Mouse (Mus musculus): ENCODE data around the gene Rbbp9.

- no peak for TF ChIP-seq CTCF (IDR thresholded peaks at IDR 0.05; ENCODE audit: insufficient read depth, low read depth, low read length)
- TF ChIP-seq POLR2A (IDR thresholded peaks at IDR 0.05; ENCODE audit: insufficient read depth, low read depth, low read length): no peak
These were observed 6.0 kb downstream of the Rbbp9 start for GRCm38 (mm10) chr2:144544630-144545029.
